Mouse (Mus musculus): Measurements from ENCODE around the gene Pdgfc. TPM values are rescaled to one million over a fixed set of nuclear protein-coding genes. Genes with fewer than 3 reads are reported as not detected.

Gene Pdgfc
- polyA plus RNA-seq, 1 experiment from 2014 or later = 0.86 TPM

DNA sequence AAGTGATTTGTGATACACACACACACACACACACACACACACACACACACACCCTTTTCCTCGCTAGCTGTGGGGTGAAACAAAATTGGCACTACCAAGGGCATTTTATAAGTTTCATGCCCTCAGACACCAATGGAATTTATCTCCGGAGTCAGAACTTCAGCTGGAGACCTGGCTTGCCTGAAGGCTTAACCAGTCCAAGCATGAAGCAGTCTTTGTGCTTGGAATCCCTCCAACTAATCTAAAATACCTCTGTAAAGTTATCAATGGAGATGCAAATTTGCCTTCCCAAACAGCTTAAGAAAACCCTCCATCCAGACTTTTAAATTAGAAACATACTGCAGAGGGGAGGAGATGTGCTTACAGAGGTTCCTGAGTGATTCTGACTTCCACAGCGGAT lies 6.3 kb upstream of the Pdgfc start:
- H3K9ac ChIP-seq = no peak overlapping the region
- H3K27me3 ChIP-seq = peaks cover 6% of the 10 kb centered on the region; the same call in 1 of the 2 replicates
- no peaks in the 10 kb centered on the region for H3K4me1 ChIP-seq (replicated peaks)
- ATAC-seq (ENCODE audit: low read depth) (no peak), DNase-seq (no peak)
- no peak overlapping the region for H3K4me3 ChIP-seq (replicated peaks)
- H3K36me3 ChIP-seq = no peaks in the 10 kb centered on the region
- no peak overlapping the region for H3K27ac ChIP-seq
- 68% methylated on average over 3 of the region's 3 CpGs for WGBS (ENCODE audit: insufficient replicate concordance)
- H3K9me3 ChIP-seq (replicated peaks) = no peaks in the 10 kb centered on the region
- H3K4me2 ChIP-seq = no peak overlapping the region

DNA sequence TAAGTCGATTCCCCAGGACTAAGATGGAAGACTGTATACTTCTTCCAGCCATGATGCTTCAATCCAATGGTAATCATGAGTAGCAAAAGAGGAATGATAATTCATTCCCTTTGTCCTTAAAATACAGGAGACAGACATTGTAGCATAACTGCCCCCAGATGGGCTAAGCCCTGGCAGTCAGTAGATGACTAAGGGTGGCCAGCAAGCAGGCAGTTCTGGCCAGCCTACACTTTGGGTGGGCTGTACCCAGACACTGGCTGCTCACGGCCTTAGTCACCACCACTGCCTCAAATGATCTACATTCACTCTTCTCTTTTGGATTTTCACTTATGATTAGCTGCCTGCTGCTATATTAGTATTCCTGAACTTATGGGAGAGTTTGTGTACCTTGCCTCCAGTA lies 5.9 kb upstream of the Pdgfc start:
- no peaks in the 10 kb centered on the region for H3K4me1 ChIP-seq (replicated peaks)
- H3K4me2 ChIP-seq = no peak overlapping the region
- 61% methylated on average over 2 of the region's 2 CpGs for WGBS (ENCODE audit: insufficient replicate concordance)
- no peak for DNase-seq
- H3K36me3 ChIP-seq = no peaks in the 10 kb centered on the region
- ATAC-seq (ENCODE audit: low read depth) = no peak
- H3K4me3 ChIP-seq (replicated peaks) = no peak overlapping the region
- H3K9ac ChIP-seq = no peak overlapping the region
- no peak overlapping the region for H3K27ac ChIP-seq
- no peaks in the 10 kb centered on the region for H3K9me3 ChIP-seq (replicated peaks)
- H3K27me3 ChIP-seq = peaks cover 10% of the 10 kb centered on the region

DNA sequence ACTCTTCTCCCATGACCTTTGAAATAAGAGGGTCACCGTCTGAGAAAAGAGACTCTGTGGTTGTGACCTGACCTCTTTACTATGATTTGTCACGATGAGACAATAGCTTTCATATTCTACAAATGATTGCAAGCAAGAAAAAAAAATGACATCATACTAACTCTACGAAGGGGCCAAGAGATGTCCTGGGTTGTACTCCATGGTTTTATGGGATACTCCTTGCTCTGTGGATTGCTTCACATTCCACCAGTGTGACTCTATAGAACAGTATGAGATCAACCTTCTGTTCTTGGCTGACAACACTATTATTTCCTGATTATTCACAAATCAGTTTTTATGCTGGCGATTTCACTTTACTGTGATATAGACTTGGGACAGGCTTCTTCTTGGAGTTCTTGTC lies 4.2 kb upstream of the Pdgfc start:
- H3K9me3 ChIP-seq (replicated peaks) = no peaks in the 10 kb centered on the region
- ATAC-seq (ENCODE audit: low read depth) (no peak), DNase-seq (no peak)
- H3K4me1 ChIP-seq (replicated peaks) = no peaks in the 10 kb centered on the region
- H3K4me3 ChIP-seq (replicated peaks) = no peak overlapping the region
- no peak overlapping the region for H3K4me2 ChIP-seq
- no peak overlapping the region for H3K27ac ChIP-seq
- no peaks in the 10 kb centered on the region for H3K36me3 ChIP-seq
- no peak overlapping the region for H3K9ac ChIP-seq
- H3K27me3 ChIP-seq = peaks cover 27% of the 10 kb centered on the region
- WGBS (ENCODE audit: insufficient replicate concordance) = 50% methylated on average over 4 of the region's 4 CpGs

DNA sequence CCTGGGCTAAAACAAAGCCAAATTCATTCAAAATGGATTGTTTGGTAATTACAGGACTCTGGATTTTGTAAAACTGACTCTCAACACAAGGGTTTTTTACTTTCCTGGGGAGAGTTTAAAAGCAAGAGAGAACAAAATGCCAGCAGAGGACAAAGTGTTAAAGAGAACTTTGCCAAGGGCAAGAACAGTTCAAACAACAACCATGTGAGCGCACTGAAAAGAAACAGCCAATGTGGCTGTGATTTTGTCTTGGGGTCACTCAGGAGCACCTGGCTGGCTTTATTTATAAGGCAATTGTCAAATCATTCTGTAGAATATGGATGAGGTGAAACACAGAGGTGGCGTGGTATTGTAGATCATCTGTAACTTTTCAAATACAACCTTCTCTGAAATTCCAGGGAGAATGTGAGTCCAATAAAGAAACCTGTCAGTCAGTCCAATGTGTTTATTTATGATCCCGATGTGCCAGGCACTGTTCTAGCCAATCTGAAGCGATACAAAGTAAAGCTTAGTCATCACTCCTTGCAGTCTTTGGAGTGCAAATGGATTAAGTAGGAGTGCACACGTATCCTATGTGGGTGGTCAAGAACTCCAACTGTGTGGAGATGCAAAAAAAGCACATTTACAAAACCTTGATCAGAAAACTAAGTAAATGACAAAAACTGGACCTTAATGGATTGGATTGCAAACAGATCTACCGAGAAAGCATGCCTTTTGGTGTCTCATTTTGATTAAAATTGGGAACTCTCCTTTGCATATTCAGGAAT lies 1.7 kb upstream of the Pdgfc start:
- H3K4me3 ChIP-seq (replicated peaks) = no peak overlapping the region
- no peaks in the 10 kb centered on the region for H3K9me3 ChIP-seq (replicated peaks)
- ATAC-seq (ENCODE audit: low read depth) = no peak
- DNase-seq = no peak
- H3K36me3 ChIP-seq = no peaks in the 10 kb centered on the region
- WGBS (ENCODE audit: insufficient replicate concordance) = 58% methylated on average over 6 of the region's 6 CpGs
- H3K27me3 ChIP-seq = peaks cover 49% of the 10 kb centered on the region
- H3K27ac ChIP-seq = no peak overlapping the region
- no peak overlapping the region for H3K9ac ChIP-seq
- H3K4me1 ChIP-seq (replicated peaks) = no peaks in the 10 kb centered on the region
- no peak overlapping the region for H3K4me2 ChIP-seq

DNA sequence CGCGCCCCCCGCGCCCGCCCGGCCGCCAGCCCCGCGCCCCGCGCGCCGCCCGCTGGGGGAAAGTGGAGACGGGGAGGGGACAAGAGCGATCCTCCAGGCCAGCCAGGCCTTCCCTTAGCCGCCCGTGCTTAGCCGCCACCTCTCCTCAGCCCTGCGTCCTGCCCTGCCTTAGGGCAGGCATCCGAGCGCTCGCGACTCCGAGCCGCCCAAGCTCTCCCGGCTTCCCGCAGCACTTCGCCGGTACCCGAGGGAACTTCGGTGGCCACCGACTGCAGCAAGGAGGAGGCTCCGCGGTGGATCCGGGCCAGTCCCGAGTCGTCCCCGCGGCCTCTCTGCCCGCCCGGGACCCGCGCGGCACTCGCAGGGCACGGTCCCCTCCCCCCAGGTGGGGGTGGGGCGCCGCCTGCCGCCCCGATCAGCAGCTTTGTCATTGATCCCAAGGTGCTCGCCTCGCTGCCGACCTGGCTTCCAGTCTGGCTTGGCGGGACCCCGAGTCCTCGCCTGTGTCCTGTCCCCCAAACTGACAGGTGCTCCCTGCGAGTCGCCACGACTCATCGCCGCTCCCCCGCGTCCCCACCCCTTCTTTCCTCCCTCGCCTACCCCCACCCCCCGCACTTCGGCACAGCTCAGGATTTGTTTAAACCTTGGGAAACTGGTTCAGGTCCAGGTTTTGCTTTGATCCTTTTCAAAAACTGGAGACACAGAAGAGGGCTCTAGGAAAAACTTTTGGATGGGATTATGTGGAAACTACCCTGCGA lies 517 bp downstream of the Pdgfc start:
- H3K9ac ChIP-seq = no peak overlapping the region
- ATAC-seq (ENCODE audit: low read depth) = peak; percentile 48; the same call in 1 of the 2 replicates
- no peaks in the 10 kb centered on the region for H3K4me1 ChIP-seq (replicated peaks)
- peak overlapping the region; percentile 59 for H3K4me3 ChIP-seq (replicated peaks)
- WGBS (ENCODE audit: insufficient replicate concordance) = under 1% methylated on average over 52 of the region's 68 CpGs
- H3K27me3 ChIP-seq = peaks cover 49% of the 10 kb centered on the region
- no peak for DNase-seq
- no peak overlapping the region for H3K27ac ChIP-seq
- H3K4me2 ChIP-seq = peak overlapping the region; percentile 67
- no peaks in the 10 kb centered on the region for H3K9me3 ChIP-seq (replicated peaks)
- H3K36me3 ChIP-seq = no peaks in the 10 kb centered on the region

DNA sequence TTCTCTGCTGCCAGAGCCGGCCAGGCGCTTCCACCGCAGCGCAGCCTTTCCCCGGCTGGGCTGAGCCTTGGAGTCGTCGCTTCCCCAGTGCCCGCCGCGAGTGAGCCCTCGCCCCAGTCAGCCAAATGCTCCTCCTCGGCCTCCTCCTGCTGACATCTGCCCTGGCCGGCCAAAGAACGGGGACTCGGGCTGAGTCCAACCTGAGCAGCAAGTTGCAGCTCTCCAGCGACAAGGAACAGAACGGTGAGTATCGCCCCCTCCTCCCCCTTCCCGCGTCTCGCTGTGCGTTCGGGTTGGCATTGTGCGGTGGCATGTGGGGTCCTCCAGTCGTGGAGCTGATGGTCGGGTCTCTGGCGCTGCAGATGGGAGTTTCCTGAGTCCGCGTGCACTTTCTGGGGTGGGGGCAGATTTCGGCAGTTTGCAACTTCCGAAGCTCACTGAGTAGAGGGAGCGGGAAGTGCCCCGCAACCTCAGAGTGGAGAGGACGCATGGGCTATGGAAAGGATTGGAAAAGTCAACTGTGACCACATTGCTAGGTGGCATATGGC lies 1.2 kb downstream of the Pdgfc start:
- Histone ChIP-seq H3K9me3 (replicated peaks) (no peaks in the 10 kb centered on the region), H3K4me1 (replicated peaks) (no peaks in the 10 kb centered on the region), H3K4me3 (replicated peaks) (peak overlapping the region; percentile 59), H3K27ac (no peak overlapping the region), H3K27me3 (peaks cover 49% of the 10 kb centered on the region), H3K9ac (0 out of 2 replicates have a peak overlapping the region, but pooled peaks have one; percentile 9), H3K36me3 (no peaks in the 10 kb centered on the region), H3K4me2 (peak overlapping the region; percentile 67)
- ATAC-seq (ENCODE audit: low read depth) = no peak
- under 1% methylated on average over 34 of the region's 34 CpGs for WGBS (ENCODE audit: insufficient replicate concordance)
- no peak for DNase-seq

DNA sequence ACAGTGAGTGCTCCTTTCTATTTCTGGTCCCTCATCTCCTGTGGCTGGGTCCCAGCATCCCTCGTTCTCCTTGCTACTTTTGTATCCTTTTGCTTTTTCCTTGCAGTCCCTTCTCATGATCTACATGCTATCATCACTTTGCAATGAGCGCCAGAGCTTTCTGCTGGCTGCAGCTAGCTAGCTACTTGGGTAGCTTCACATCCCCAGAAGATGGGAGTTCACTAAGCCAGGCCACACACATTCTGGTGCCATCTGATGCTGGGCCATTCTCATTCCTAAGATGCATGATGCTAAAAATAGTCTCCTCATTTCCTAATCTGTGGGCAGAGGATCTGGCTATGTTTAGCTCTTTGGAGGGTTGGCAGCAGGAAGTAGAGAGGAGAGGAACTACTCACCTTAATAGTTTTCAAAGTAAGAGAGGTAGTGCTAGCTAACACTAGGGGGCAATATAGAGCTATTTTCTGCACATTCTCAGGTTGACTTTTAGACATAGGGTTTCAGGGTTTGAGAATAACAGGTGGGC lies 3.0 kb downstream of the Pdgfc start:
- 39% methylated on average over 2 of the region's 2 CpGs for WGBS (ENCODE audit: insufficient replicate concordance)
- peaks cover 49% of the 10 kb centered on the region for H3K27me3 ChIP-seq
- DNase-seq (no peak), ATAC-seq (ENCODE audit: low read depth) (no peak)
- no peaks in the 10 kb centered on the region for H3K9me3 ChIP-seq (replicated peaks)
- no peaks in the 10 kb centered on the region for H3K4me1 ChIP-seq (replicated peaks)
- H3K4me2 ChIP-seq = no peak overlapping the region
- no peaks in the 10 kb centered on the region for H3K36me3 ChIP-seq
- no peak overlapping the region for H3K9ac ChIP-seq
- no peak overlapping the region for H3K4me3 ChIP-seq (replicated peaks)
- no peak overlapping the region for H3K27ac ChIP-seq

DNA sequence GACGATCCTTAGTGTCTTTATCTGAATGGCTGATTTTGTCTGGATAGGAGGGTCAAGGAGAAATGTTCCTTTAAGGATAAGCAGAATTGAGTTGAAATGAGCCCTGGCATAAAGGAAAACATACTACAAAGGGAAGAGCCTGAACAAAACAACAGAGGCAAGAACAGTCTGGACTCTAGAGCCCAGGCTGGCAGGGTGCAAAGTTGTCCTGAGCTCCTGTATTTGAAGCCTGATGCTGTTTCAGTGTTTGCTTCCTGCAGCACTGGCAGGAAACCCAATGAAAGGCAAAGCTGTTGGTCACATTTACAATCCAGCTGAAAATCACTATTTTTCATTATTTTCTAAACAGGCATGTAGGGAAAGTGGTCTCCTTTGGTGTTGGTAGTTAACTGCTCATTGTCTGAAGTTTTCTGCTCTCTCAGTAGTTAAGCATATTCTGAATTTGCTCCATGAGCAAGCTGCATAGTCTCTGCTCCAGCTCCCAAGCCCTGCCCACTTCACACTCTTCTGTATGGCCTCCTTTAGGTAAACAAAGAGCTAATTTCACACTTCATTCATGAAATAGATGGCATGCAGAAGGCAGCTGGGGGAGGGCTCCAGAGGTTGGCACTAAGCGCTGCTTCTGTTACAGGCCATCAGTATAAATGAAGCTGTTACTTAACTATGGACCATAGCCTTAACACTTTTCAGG lies 8.6 kb downstream of the Pdgfc start:
- Histone ChIP-seq H3K9ac (no peak overlapping the region), H3K4me1 (replicated peaks) (no peaks in the 10 kb centered on the region), H3K4me3 (replicated peaks) (no peak overlapping the region), H3K27ac (no peak overlapping the region), H3K4me2 (no peak overlapping the region), H3K27me3 (no peaks in the 10 kb centered on the region), H3K36me3 (no peaks in the 10 kb centered on the region), H3K9me3 (replicated peaks) (no peaks in the 10 kb centered on the region)
- ATAC-seq (ENCODE audit: low read depth) (no peak), DNase-seq (no peak)
- WGBS (ENCODE audit: insufficient replicate concordance) = 70% methylated on average over 2 of the region's 2 CpGs

DNA sequence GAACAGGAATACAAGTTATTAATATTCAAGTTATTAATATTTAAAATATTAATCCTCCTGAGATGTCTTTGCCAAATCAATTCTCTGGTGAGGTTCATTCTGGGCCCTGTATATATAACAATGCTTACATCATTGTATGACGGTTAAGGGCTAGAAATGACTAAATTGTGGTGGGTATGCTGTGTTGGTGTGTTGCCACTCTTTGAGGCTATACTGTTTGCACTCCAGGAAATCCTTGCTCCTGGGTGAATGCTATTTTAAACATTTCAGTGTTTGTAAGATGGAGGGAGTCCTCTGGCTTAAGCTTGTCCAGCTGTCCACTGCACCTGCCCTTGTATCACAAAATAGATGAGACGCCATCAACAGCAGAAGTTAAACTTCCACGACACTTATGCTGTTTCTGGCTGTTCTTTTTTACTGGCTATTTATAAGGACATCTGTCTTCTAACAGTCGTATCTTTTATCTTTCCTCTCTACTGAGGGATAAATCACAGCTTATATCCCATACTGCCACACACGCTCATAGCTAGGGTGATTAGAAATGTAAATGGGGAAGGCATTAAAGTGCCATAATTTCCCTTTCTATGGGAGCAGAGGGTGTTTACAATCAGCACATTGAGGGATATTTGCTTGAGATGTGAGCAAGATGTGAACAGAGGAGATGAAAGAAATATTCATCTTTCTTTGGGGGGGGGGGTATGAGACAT lies 9.3 kb downstream of the Pdgfc start:
- ATAC-seq (ENCODE audit: low read depth) (no peak), DNase-seq (no peak)
- no peaks in the 10 kb centered on the region for H3K36me3 ChIP-seq
- no peak overlapping the region for H3K4me3 ChIP-seq (replicated peaks)
- H3K9ac ChIP-seq = no peak overlapping the region
- H3K27ac ChIP-seq = no peak overlapping the region
- no peaks in the 10 kb centered on the region for H3K4me1 ChIP-seq (replicated peaks)
- H3K4me2 ChIP-seq = no peak overlapping the region
- WGBS (ENCODE audit: insufficient replicate concordance) = 67% methylated on average over 5 of the region's 5 CpGs
- H3K27me3 ChIP-seq = no peaks in the 10 kb centered on the region
- no peaks in the 10 kb centered on the region for H3K9me3 ChIP-seq (replicated peaks)

DNA sequence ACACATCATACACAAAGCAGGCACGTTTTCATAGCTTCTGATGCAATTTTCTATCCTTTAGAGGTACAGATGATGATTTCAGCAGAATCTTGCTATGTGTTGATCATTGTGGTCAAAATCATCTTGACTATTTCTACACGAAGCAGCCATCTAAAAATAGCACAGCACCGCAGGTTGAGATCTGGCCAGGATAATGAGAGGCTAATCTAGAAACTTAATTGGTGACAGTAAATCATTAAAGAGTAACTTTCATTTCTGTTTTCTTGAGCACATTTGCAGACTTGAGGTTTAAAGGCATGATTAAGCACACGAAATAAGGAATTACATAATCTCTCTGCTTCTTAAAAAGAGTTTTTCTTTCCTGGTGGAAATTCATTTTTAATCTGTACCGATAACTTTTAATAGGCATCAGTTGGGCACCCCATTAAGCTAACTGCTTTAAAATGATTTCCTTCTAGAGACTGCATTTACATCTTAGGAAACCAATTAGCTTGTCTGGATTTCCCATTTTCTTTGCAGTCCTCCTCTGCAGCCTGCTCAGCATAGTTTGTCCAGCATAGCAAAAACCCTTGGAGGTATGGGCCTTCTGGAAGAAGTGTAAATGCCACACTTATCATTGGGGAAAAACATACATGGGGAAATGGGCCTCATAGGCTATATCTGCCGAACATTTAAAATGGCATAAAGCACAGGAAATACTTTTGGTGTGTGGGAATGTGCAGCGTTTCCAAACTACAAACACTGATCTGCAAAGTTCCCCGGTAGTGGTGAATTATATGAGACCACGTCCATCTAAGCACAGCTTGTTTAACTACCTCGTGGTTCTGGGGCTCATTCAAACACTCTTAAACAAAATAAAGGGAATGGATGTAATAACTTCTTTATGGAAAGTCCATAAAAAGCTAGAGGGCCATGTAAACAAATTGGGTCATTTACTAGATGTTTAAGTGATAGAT lies 10.7 kb downstream of the Pdgfc start:
- no peak overlapping the region for H3K4me3 ChIP-seq (replicated peaks)
- no peaks in the 10 kb centered on the region for H3K4me1 ChIP-seq (replicated peaks)
- H3K27me3 ChIP-seq = no peaks in the 10 kb centered on the region
- WGBS (ENCODE audit: insufficient replicate concordance) = 47% methylated on average over 10 of the region's 10 CpGs
- no peak overlapping the region for H3K27ac ChIP-seq
- H3K9me3 ChIP-seq (replicated peaks) = no peaks in the 10 kb centered on the region
- no peak overlapping the region for H3K9ac ChIP-seq
- no peak for DNase-seq
- no peak for ATAC-seq (ENCODE audit: low read depth)
- H3K4me2 ChIP-seq = no peak overlapping the region
- H3K36me3 ChIP-seq = no peaks in the 10 kb centered on the region

All from liver, embryonic 13.5 days (tissue).